Comparison of ENCODE assay signal across 12 mouse cellular contexts in the genomic region with DNA sequence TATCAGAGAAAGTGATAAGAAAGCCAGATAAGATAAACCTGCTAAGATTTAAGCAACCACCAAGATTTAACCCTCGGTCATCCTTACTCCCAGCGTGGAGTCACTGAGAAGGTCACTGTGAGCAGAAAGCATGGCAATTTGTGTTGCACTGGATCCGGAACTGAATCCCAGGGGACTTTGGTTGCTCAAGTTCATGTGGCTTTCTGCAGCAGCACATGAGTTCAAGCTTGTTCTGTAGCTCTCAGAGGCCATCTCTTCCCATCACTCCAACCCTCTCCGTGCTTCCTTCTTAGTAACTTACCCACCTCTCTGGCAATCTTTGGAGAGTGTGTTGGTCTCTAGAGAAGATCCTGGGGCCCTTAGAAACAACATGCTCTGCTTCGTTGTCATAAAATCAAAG.
"Had no signal": no experiment of that assay in that cellular context is flagged by ENCODE, and none has a peak within 500 bp of the region (broad histone marks: within the 10 kb centered on the region; RNA-seq: fewer than 3 reads in every experiment).

No protein-coding gene starts in this region.

- H3K4me1 ChIP-seq: liver, embryonic 15.5 days; midbrain, embryonic 15.5 days; neural tube, embryonic 12.5 days had no signal

- DNase-seq: kidney, adult 8-10 months; kidney, postnatal 36 days; layer of hippocampus, adult 9-11 months; right cerebral cortex, postnatal 14 days; thymus, postnatal 36 days had no signal

- H3K9ac ChIP-seq: liver, embryonic 15.5 days; midbrain, embryonic 15.5 days; neural tube, embryonic 12.5 days had no signal

- H3K36me3 ChIP-seq: liver, embryonic 15.5 days; midbrain, embryonic 10.5 days; midbrain, embryonic 15.5 days; neural tube, embryonic 12.5 days had no signal

- H3K9me3 ChIP-seq: liver, embryonic 15.5 days; midbrain, embryonic 10.5 days; midbrain, embryonic 15.5 days; neural tube, embryonic 12.5 days had no signal

- H3K27me3 ChIP-seq: liver, embryonic 15.5 days; midbrain, embryonic 15.5 days; neural tube, embryonic 12.5 days had no signal

- H3K4me3 ChIP-seq: liver, embryonic 15.5 days; midbrain, embryonic 10.5 days; midbrain, embryonic 15.5 days; neural tube, embryonic 12.5 days had no signal

- H3K27ac ChIP-seq: kidney, postnatal 0 days; liver, embryonic 15.5 days; midbrain, embryonic 10.5 days; midbrain, embryonic 15.5 days; neural tube, embryonic 12.5 days had no signal

- ATAC-seq: inflammation-experienced regulatory T-cells, adult 6 months had no signal

- H3K4me2 ChIP-seq: liver, embryonic 11.5 days; liver, embryonic 15.5 days; midbrain, embryonic 15.5 days; neural tube, embryonic 12.5 days had no signal
